Mouse (Mus musculus) urinary bladder, postnatal 14 days (tissue): ENCODE results near the gene Itgad.

Experiments used
- DNase-seq: peaks from one replicate; pipeline ENCODE4 v3.0.0; 2021; ENCODE audit warnings: low spot score

Itgad gene

GRCm38 (mm10) chr7:128180126-128180525 is 25.9 kb downstream of the Itgad start:
- no peak for DNase-seq

GRCm38 (mm10) chr7:128180546-128180945 is 26.4 kb downstream of the Itgad start:
- no peak for DNase-seq

- DNase-seq = no peak
Measured at GRCm38 (mm10) chr7:128181691-128182090, 27.5 kb downstream of the Itgad start.

- DNase-seq = no peak
Measured at GRCm38 (mm10) chr7:128201607-128202006, 47.4 kb downstream of the Itgad start.

GRCm38 (mm10) chr7:128203071-128203470 is 48.9 kb downstream of the Itgad start:
- no peak for DNase-seq

- no peak for DNase-seq
Measured at GRCm38 (mm10) chr7:128204179-128204578, 50.0 kb downstream of the Itgad start.

- DNase-seq = no peak
Measured at GRCm38 (mm10) chr7:128205695-128206094, 51.5 kb downstream of the Itgad start.

GRCm38 (mm10) chr7:128206152-128206551 is 52.0 kb downstream of the Itgad start, which contains the start of gene Cox6a2:
Gene Cox6a2, minus strand, starts transcription at chr7:128206387.
- no peak for DNase-seq

- DNase-seq = peak; percentile 70
Measured at GRCm38 (mm10) chr7:128208187-128208586, 54.0 kb downstream of the Itgad start.

GRCm38 (mm10) chr7:128209826-128210225 is 55.6 kb downstream of the Itgad start:
- DNase-seq = no peak

GRCm38 (mm10) chr7:128219952-128220351 is 65.8 kb downstream of the Itgad start:
- no peak for DNase-seq

GRCm38 (mm10) chr7:128220936-128221335 is 66.8 kb downstream of the Itgad start:
- no peak for DNase-seq

- no peak for DNase-seq
Measured at GRCm38 (mm10) chr7:128231741-128232140, 77.6 kb downstream of the Itgad start.

GRCm38 (mm10) chr7:128234796-128235195 is 80.6 kb downstream of the Itgad start:
- DNase-seq = no peak

- DNase-seq = no peak
Measured at GRCm38 (mm10) chr7:128235481-128235880, 81.3 kb downstream of the Itgad start.

GRCm38 (mm10) chr7:128236426-128236825 is 82.2 kb downstream of the Itgad start:
- DNase-seq = no peak

GRCm38 (mm10) chr7:128236856-128237592 is 82.8 kb downstream of the Itgad start, which contains the start of gene Armc5:
Gene Armc5, plus strand, starts transcription at chr7:128237342.
- DNase-seq = peak; percentile 82

- no peak for DNase-seq
Measured at GRCm38 (mm10) chr7:128237593-128237926, 83.4 kb downstream of the Itgad start.

GRCm38 (mm10) chr7:128237927-128238778 is 84.0 kb downstream of the Itgad start, which contains the start of gene 9130023H24Rik:
Gene 9130023H24Rik, minus strand, starts transcription at chr7:128238031.
- peak; percentile 100 for DNase-seq

GRCm38 (mm10) chr7:128238991-128239390 is 84.8 kb downstream of the Itgad start:
- DNase-seq = peak; percentile 47

- DNase-seq = no peak
Measured at GRCm38 (mm10) chr7:128240131-128240784, 86.1 kb downstream of the Itgad start.

- no peak for DNase-seq
Measured at GRCm38 (mm10) chr7:128242331-128242730, 88.2 kb downstream of the Itgad start.
